Mouse (Mus musculus): Measurements from ENCODE around the gene Cd8a.

Gene Cd8a

GRCm38 (mm10) chr6:71371085-71371605 is 2.1 kb upstream of the Cd8a start:
- no peak for DNase-seq (ENCODE audit: low spot score in 2 of 2)

- DNase-seq (ENCODE audit: low spot score in 2 of 2): no peak
These were observed 1.0 kb upstream of the Cd8a start for GRCm38 (mm10) chr6:71372041-71372720.

- no peak for DNase-seq (ENCODE audit: low spot score in 2 of 2)
These were observed 1.1 kb downstream of the Cd8a start for GRCm38 (mm10) chr6:71374311-71374829.

- no peak for DNase-seq (ENCODE audit: low spot score in 2 of 2)
These were observed 1.7 kb downstream of the Cd8a start for GRCm38 (mm10) chr6:71374921-71375320.

GRCm38 (mm10) chr6:71376711-71377110 is 3.5 kb downstream of the Cd8a start:
- DNase-seq (ENCODE audit: low spot score in 2 of 2): no peak

- DNase-seq (ENCODE audit: low spot score in 2 of 2): no peak
These were observed 8.4 kb downstream of the Cd8a start for GRCm38 (mm10) chr6:71381654-71382053.

GRCm38 (mm10) chr6:71390496-71390895 is 17.3 kb downstream of the Cd8a start:
- no peak for DNase-seq (ENCODE audit: low spot score in 2 of 2)

- DNase-seq (ENCODE audit: low spot score in 2 of 2): no peak
These were observed 22.8 kb downstream of the Cd8a start for GRCm38 (mm10) chr6:71396016-71396415.

- DNase-seq (ENCODE audit: low spot score in 2 of 2): no peak
These were observed 23.5 kb downstream of the Cd8a start for GRCm38 (mm10) chr6:71396761-71397160.

- no peak for DNase-seq (ENCODE audit: low spot score in 2 of 2)
These were observed 25.8 kb downstream of the Cd8a start for GRCm38 (mm10) chr6:71398829-71399609.

- no peak for DNase-seq (ENCODE audit: low spot score in 2 of 2)
These were observed 41.4 kb downstream of the Cd8a start for GRCm38 (mm10) chr6:71414624-71415023.

GRCm38 (mm10) chr6:71415446-71415845 is 42.2 kb downstream of the Cd8a start:
- DNase-seq (ENCODE audit: low spot score in 2 of 2): no peak

- DNase-seq (ENCODE audit: low spot score in 2 of 2): no peak
These were observed 45.6 kb downstream of the Cd8a start for GRCm38 (mm10) chr6:71418874-71419273.

- DNase-seq (ENCODE audit: low spot score in 2 of 2): no peak
These were observed 47.6 kb downstream of the Cd8a start for GRCm38 (mm10) chr6:71420848-71421247.

GRCm38 (mm10) chr6:71422162-71422561 is 48.9 kb downstream of the Cd8a start:
- DNase-seq (ENCODE audit: low spot score in 2 of 2): no peak

GRCm38 (mm10) chr6:71423116-71423515 is 49.9 kb downstream of the Cd8a start:
- DNase-seq (ENCODE audit: low spot score in 2 of 2): peak in 1 of 2 experiments; percentile 49

- no peak for DNase-seq (ENCODE audit: low spot score in 2 of 2)
These were observed 52.5 kb downstream of the Cd8a start for GRCm38 (mm10) chr6:71425681-71426080.

GRCm38 (mm10) chr6:71427996-71428725 is 54.9 kb downstream of the Cd8a start:
- no peak for DNase-seq (ENCODE audit: low spot score in 2 of 2)
